Mouse (Mus musculus) left cerebral cortex, postnatal 4 days (tissue): ENCODE results near the gene Myh8. TPM values are rescaled to one million over a fixed set of nuclear protein-coding genes. Genes with fewer than 3 reads are reported as not detected.
A peak's percentile ranks its signal among the peaks of the same experiment; 100 is the strongest.

ENCODE experiments used
- DNase-seq: peaks from one replicate; pipeline ENCODE4 v3.0.0-alpha.2; 2022
- intact Hi-C: fragments of 180-260 bp; cut with DNase I; formaldehyde crosslinking; loops from one replicate; pipeline ENCODE4 v1.15.1; 2025
- total RNA-seq, 2 experiments: library from RNA; stranded (reverse); gene quantifications; 2 replicates each; pipeline ENCODE4 v1.2.3; 2021

Myh8 gene
- total RNA-seq, 2 experiments from 2014 or later = 0.64 to 0.89 TPM

GRCm38 (mm10) chr11:67358031-67358430 is 81.1 kb downstream of the Myh8 start:
- DNase-seq = peak; percentile 78
- intact Hi-C loops = no loop called here

Other genes starting within 250 kb of the Myh8 start
- 10 to 100 TPM; 24.1 to 26.2 TPM for gene Adprm, start 224.5 kb upstream of the Myh8 start, total RNA-seq
- gene Sco1, start 224.5 kb upstream of the Myh8 start, total RNA-seq = 10 to 100 TPM in 1 of 2 experiments, 1 to 10 TPM in 1; 9.9 to 12.0 TPM
- gene Myh3, start 198.8 kb upstream of the Myh8 start, total RNA-seq = 1 to 10 TPM; 2.2 to 2.4 TPM
- under 1 TPM; 0.48 to 0.56 TPM for gene Myh2, start 106.1 kb upstream of the Myh8 start, total RNA-seq
- under 1 TPM; 0.30 to 0.32 TPM for gene Myh1, start 77.1 kb upstream of the Myh8 start, total RNA-seq
- under 1 TPM; 0.28 to 0.34 TPM for gene Myh4, start 39.1 kb upstream of the Myh8 start, total RNA-seq
- under 1 TPM; 0.14 to 0.28 TPM for gene Myh13, start 44.5 kb downstream of the Myh8 start, total RNA-seq
- gene Gas7, start 178.3 kb downstream of the Myh8 start, total RNA-seq = 100 to 1,000 TPM; 371 to 375 TPM